Mouse (Mus musculus) forebrain, postnatal 0 days (tissue): ENCODE results near the gene Ak2. TPM values are rescaled to one million over a fixed set of nuclear protein-coding genes. Genes with fewer than 3 reads are reported as not detected.

ENCODE experiments used
- ATAC-seq: fragments of 200-750 bp; cut with Nextera tagmentation; 2 replicates; pipeline ENCODE4 v1.8.0; 2017; ENCODE audit warnings: mild to moderate bottlenecking, moderate library complexity
- DNase-seq: peaks from one replicate; pipeline ENCODE4 v3.0.0-alpha.2; 2015
- H3K27ac ChIP-seq: fragments of 300-500 bp; sonication (generic); 2 replicates; pipeline ENCODE4 v1.5.1; 2014; ENCODE audit warnings: low read depth, mild to moderate bottlenecking, antibody characterized with exemption, low read length, moderate library complexity, mixed read lengths
- H3K27me3 ChIP-seq: fragments of 300-500 bp; sonication (generic); 2 replicates; pipeline ENCODE4 v1.6.1; 2014; ENCODE audit warnings: mild to moderate bottlenecking, low read length, mixed read lengths; ENCODE audit not compliant: insufficient read depth
- H3K36me3 ChIP-seq: fragments of 300-500 bp; sonication (generic); 2 replicates; pipeline ENCODE4 v1.6.1; 2014; ENCODE audit warnings: mild to moderate bottlenecking, moderate library complexity; ENCODE audit not compliant: insufficient read depth
- H3K4me1 ChIP-seq: fragments of 300-500 bp; sonication (generic); 2 replicates; pipeline ENCODE4 v1.6.1; 2014; ENCODE audit warnings: antibody characterized with exemption; ENCODE audit not compliant: insufficient read depth
- H3K4me2 ChIP-seq: fragments of 300-500 bp; sonication (generic); 2 replicates; pipeline ENCODE4 v1.6.1; 2014; ENCODE audit warnings: low read depth, mild to moderate bottlenecking, moderate library complexity
- H3K4me3 ChIP-seq: fragments of 300-500 bp; sonication (generic); 2 replicates; pipeline ENCODE4 v1.5.1; 2014; ENCODE audit warnings: low read depth, low read length, mixed read lengths
- H3K9ac ChIP-seq: fragments of 300-500 bp; sonication (generic); 2 replicates; pipeline ENCODE4 v1.6.1; 2014; ENCODE audit warnings: mild to moderate bottlenecking
- H3K9me3 ChIP-seq: fragments of 300-500 bp; sonication (generic); 2 replicates; pipeline ENCODE4 v1.6.1; 2016; ENCODE audit warnings: low read length
- CTCF ChIP-seq: sonication (generic); IDR thresholded peaks from 2 replicates; pipeline ENCODE4 v1.5.1; 2016; ENCODE audit warnings: antibody characterized with exemption, control low read depth, low read depth
- WGBS: fragments of 180-500 bp; shearing (Covaris S2); extraction: QIAGEN DNeasy Blood & Tissue Kit; methylation state at CpG from one replicate; pipeline ENCODE4 v1.1.7; 2014; 5-methylcytosine and 5-hydroxymethylcytosine counted together
- polyA plus RNA-seq: library from polyadenylated mRNA; unstranded; fragments of >200 nt; fragmentation: Nextera tagmentation; extraction: Ambion mirVana; gene quantifications from 2 replicates; pipeline ENCODE4 v1.2.1, GENCODE M21; 2015
- total RNA-seq: library from RNA; depleted of rRNA; stranded (reverse); fragments of >200 nt; gene quantifications from 2 replicates; pipeline ENCODE4 v1.2.3, GENCODE M21; 2014

Ak2 gene
- total and polyA plus RNA-seq, 2 experiments from 2014 or later = 30.8 to 64.2 TPM

- peak overlapping the region; percentile 80 for H3K4me2 ChIP-seq
- peak overlapping the region; percentile 93 for H3K27ac ChIP-seq
- H3K36me3 ChIP-seq = no peaks in the 10 kb centered on the region
- peak overlapping the region; percentile 51 for H3K4me3 ChIP-seq
- DNase-seq (no peak), ATAC-seq (no peak)
- H3K4me1 ChIP-seq = peaks cover 14% of the 10 kb centered on the region; the same call in 1 of the 2 replicates
- WGBS = 18% methylated on average over 15 of the region's 15 CpGs
- H3K9ac ChIP-seq = peak overlapping the region; percentile 72
- no peaks in the 10 kb centered on the region for H3K9me3 ChIP-seq
- no peak for TF ChIP-seq CTCF
- H3K27me3 ChIP-seq = no peaks in the 10 kb centered on the region
Observed at GRCm38 (mm10) chr4:129047721-129048421, 56.1 kb downstream of the Ak2 start.

GRCm38 (mm10) chr4:129048501-129049305 lies 56.9 kb downstream of the Ak2 start:
- no peaks in the 10 kb centered on the region for H3K36me3 ChIP-seq
- H3K27ac ChIP-seq = peak overlapping the region; percentile 93
- H3K4me1 ChIP-seq = peaks cover 14% of the 10 kb centered on the region; the same call in 1 of the 2 replicates
- DNase-seq (peak; percentile 95), ATAC-seq (peak; percentile 96)
- H3K4me2 ChIP-seq = peak overlapping the region; percentile 80
- peak overlapping the region; percentile 72 for H3K9ac ChIP-seq
- 4% methylated on average over 52 of the region's 52 CpGs for WGBS
- no peaks in the 10 kb centered on the region for H3K27me3 ChIP-seq
- H3K9me3 ChIP-seq = no peaks in the 10 kb centered on the region
- no peak; the same call in 1 of the 2 replicates for TF ChIP-seq CTCF
- H3K4me3 ChIP-seq = peak overlapping the region; percentile 51

- no peaks in the 10 kb centered on the region for H3K36me3 ChIP-seq
- peak overlapping the region; percentile 51 for H3K4me3 ChIP-seq
- DNase-seq = peak; percentile 78
- peaks cover 14% of the 10 kb centered on the region; the same call in 1 of the 2 replicates for H3K4me1 ChIP-seq
- peak overlapping the region; percentile 93 for H3K27ac ChIP-seq
- peak; percentile 34; the same call in 1 of the 2 replicates for ATAC-seq
- no peaks in the 10 kb centered on the region for H3K9me3 ChIP-seq
- peak overlapping the region; percentile 72 for H3K9ac ChIP-seq
- peak overlapping the region; percentile 80 for H3K4me2 ChIP-seq
- H3K27me3 ChIP-seq = no peaks in the 10 kb centered on the region
- TF ChIP-seq CTCF = peak; percentile 48; the same call in 1 of the 2 replicates
- 3% methylated on average over 23 of the region's 23 CpGs for WGBS
Observed at GRCm38 (mm10) chr4:129049306-129050011, 57.7 kb downstream of the Ak2 start.

GRCm38 (mm10) chr4:129050365-129050764 lies 58.6 kb downstream of the Ak2 start:
- no peak overlapping the region for H3K4me3 ChIP-seq
- no peaks in the 10 kb centered on the region for H3K36me3 ChIP-seq
- H3K27me3 ChIP-seq = no peaks in the 10 kb centered on the region
- no peak for TF ChIP-seq CTCF
- H3K9me3 ChIP-seq = no peaks in the 10 kb centered on the region
- H3K27ac ChIP-seq = no peak overlapping the region; the same call in 1 of the 2 replicates
- ATAC-seq (no peak), DNase-seq (no peak)
- 65% methylated on average over 4 of the region's 4 CpGs for WGBS
- H3K9ac ChIP-seq = no peak overlapping the region
- H3K4me2 ChIP-seq = peak overlapping the region; percentile 80; the same call in 1 of the 2 replicates
- peaks cover 14% of the 10 kb centered on the region; the same call in 1 of the 2 replicates for H3K4me1 ChIP-seq

GRCm38 (mm10) chr4:129050901-129051417 lies 59.2 kb downstream of the Ak2 start:
- Histone ChIP-seq H3K4me2 (no peak overlapping the region), H3K27me3 (no peaks in the 10 kb centered on the region), H3K4me1 (peaks cover 14% of the 10 kb centered on the region; the same call in 1 of the 2 replicates), H3K4me3 (no peak overlapping the region), H3K9ac (no peak overlapping the region), H3K27ac (no peak overlapping the region), H3K9me3 (no peaks in the 10 kb centered on the region), H3K36me3 (no peaks in the 10 kb centered on the region)
- no peak for ATAC-seq
- no peak for TF ChIP-seq CTCF
- WGBS = 76% methylated on average over 6 of the region's 6 CpGs
- no peak for DNase-seq

GRCm38 (mm10) chr4:129051461-129052183 lies 59.9 kb downstream of the Ak2 start:
- peaks cover 14% of the 10 kb centered on the region; the same call in 1 of the 2 replicates for H3K4me1 ChIP-seq
- TF ChIP-seq CTCF = no peak
- ATAC-seq (no peak), DNase-seq (no peak)
- H3K4me3 ChIP-seq = no peak overlapping the region
- no peak overlapping the region for H3K9ac ChIP-seq
- no peaks in the 10 kb centered on the region for H3K36me3 ChIP-seq
- WGBS = 40% methylated on average over 11 of the region's 11 CpGs
- no peaks in the 10 kb centered on the region for H3K9me3 ChIP-seq
- no peak overlapping the region for H3K4me2 ChIP-seq
- no peak overlapping the region for H3K27ac ChIP-seq
- no peaks in the 10 kb centered on the region for H3K27me3 ChIP-seq
